ENCODE assay signal across 9 mouse cellular contexts in the genomic region with DNA sequence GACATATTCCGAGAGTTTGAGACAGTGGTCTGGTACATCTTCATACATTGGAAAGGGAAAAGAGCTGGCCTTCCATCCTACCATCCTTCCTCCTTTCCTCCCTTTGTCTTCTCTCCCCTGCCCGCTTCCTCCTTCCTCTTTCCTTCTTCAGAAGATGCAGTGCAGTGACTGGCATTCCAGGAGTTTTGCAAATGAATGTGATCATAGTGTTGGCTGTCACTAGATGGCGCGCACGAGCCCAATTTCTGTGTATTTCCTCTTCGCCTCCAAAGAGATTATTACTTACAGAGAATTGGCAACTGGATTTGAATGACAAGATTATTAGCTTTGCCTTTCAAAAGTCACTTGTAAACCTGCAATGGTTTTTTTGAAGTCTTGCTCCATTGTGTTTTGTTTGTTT. TPM values are rescaled to one million over a fixed set of nuclear protein-coding genes. Genes with fewer than 3 reads are reported as not detected.
DNase-seq lines count a peak whose midpoint lies in the region; ATAC-seq and TF ChIP-seq lines count a peak whose summit lies in the region.
"Had no signal": no experiment of that assay in that cellular context is flagged by ENCODE, and none has a peak within 500 bp of the region (broad histone marks: within the 10 kb centered on the region; RNA-seq: fewer than 3 reads in every experiment).

No protein-coding gene starts in this region.

- H3K27ac ChIP-seq in intestine, postnatal 0 days (ENCODE audit: low read depth, low read length) = no peak overlapping the region
- no peak overlapping the region for H3K27ac ChIP-seq in intestine, embryonic 16.5 days (ENCODE audit: low read length)
- no peak overlapping the region for H3K27ac ChIP-seq in midbrain, embryonic 10.5 days (replicated peaks)
- H3K27ac ChIP-seq: embryonic facial prominence, embryonic 12.5 days had no signal

- H3K4me1 ChIP-seq in intestine, postnatal 0 days (replicated peaks; ENCODE audit: control insufficient read depth, insufficient read depth, low read length) = no peaks in the 10 kb centered on the region
- H3K4me1 ChIP-seq in intestine, embryonic 16.5 days (ENCODE audit: control insufficient read depth, insufficient read depth, low read length) = no peaks in the 10 kb centered on the region
- peaks cover 5% of the 10 kb centered on the region; the same call in 1 of the 2 replicates for H3K4me1 ChIP-seq in midbrain, embryonic 10.5 days
- H3K4me1 ChIP-seq: embryonic facial prominence, embryonic 12.5 days had no signal

- H3K4me3 ChIP-seq in intestine, postnatal 0 days (ENCODE audit: low read depth, low read length) = no peak overlapping the region
- H3K4me3 ChIP-seq in intestine, embryonic 16.5 days (ENCODE audit: low read length) = no peak overlapping the region
- no peak overlapping the region for H3K4me3 ChIP-seq in midbrain, embryonic 10.5 days
- H3K4me3 ChIP-seq: embryonic facial prominence, embryonic 12.5 days had no signal

- 23% methylated on average over 6 of the region's 6 CpGs for WGBS in intestine, postnatal 0 days
- 19% methylated on average over 6 of the region's 6 CpGs for WGBS in intestine, embryonic 16.5 days
- 26% methylated on average over 6 of the region's 6 CpGs for WGBS in midbrain, embryonic 10.5 days

- H3K4me2 ChIP-seq in intestine, postnatal 0 days (replicated peaks; ENCODE audit: low read depth) = no peak overlapping the region
- no peak overlapping the region for H3K4me2 ChIP-seq in intestine, embryonic 16.5 days (ENCODE audit: low read depth, low read length)
- H3K4me2 ChIP-seq: embryonic facial prominence, embryonic 12.5 days had no signal

- peak; percentile 28 for DNase-seq in T-cell, adult 2 months (ENCODE audit: low spot score)
- peak; percentile 56 to 71 for DNase-seq in cerebellum, postnatal 4 days (ENCODE audit: low spot score in 2 of 2)
- peak; percentile 55 to 56 for DNase-seq in gastrocnemius, postnatal 36 days
- peak; percentile 60 to 89 for DNase-seq in layer of hippocampus, postnatal 25 days (ENCODE audit: extremely low spot score in 1 of 2, low spot score in 1 of 2)
- peak; percentile 65 for DNase-seq in midbrain, embryonic 10.5 days (ENCODE audit: low spot score)
- peak; percentile 75 for DNase-seq in splenic B cell, adult 2 months (ENCODE audit: low read depth, low spot score)

- H3K9ac ChIP-seq in intestine, postnatal 0 days (ENCODE audit: low read depth, low read length) = no peak overlapping the region
- H3K9ac ChIP-seq in intestine, embryonic 16.5 days (ENCODE audit: low read depth, low read length) = no peak overlapping the region
- H3K9ac ChIP-seq: embryonic facial prominence, embryonic 12.5 days had no signal

- peak; percentile 86 for TF ChIP-seq CTCF in intestine, postnatal 0 days (IDR thresholded peaks at IDR 0.05; ENCODE audit: low read depth)

- H3K36me3 ChIP-seq in intestine, postnatal 0 days (ENCODE audit: control insufficient read depth, insufficient read depth) = no peaks in the 10 kb centered on the region
- H3K36me3 ChIP-seq in intestine, embryonic 16.5 days (ENCODE audit: control insufficient read depth, insufficient read depth, low read length) = no peaks in the 10 kb centered on the region
- H3K36me3 ChIP-seq in midbrain, embryonic 10.5 days = no peaks in the 10 kb centered on the region
- H3K36me3 ChIP-seq in splenic B cell, adult 2 months (ENCODE audit: control insufficient read depth, insufficient read depth, low read length, poor library complexity, severe bottlenecking) = no peaks in the 10 kb centered on the region
- H3K36me3 ChIP-seq: embryonic facial prominence, embryonic 12.5 days had no signal

- no peaks in the 10 kb centered on the region for H3K9me3 ChIP-seq in intestine, postnatal 0 days (ENCODE audit: control insufficient read depth)
- no peaks in the 10 kb centered on the region for H3K9me3 ChIP-seq in intestine, embryonic 16.5 days (ENCODE audit: control insufficient read depth, low read length)
- H3K9me3 ChIP-seq in midbrain, embryonic 10.5 days (replicated peaks) = no peaks in the 10 kb centered on the region
- H3K9me3 ChIP-seq: embryonic facial prominence, embryonic 12.5 days had no signal

- no peak for ATAC-seq in intestine, postnatal 0 days
- no peak for ATAC-seq in intestine, embryonic 16.5 days

- H3K27me3 ChIP-seq in intestine, postnatal 0 days (replicated peaks; ENCODE audit: control insufficient read depth, insufficient read depth, low read length) = no peaks in the 10 kb centered on the region
- H3K27me3 ChIP-seq in intestine, embryonic 16.5 days (replicated peaks; ENCODE audit: control insufficient read depth, insufficient read depth, low read length) = no peaks in the 10 kb centered on the region
- no peaks in the 10 kb centered on the region for H3K27me3 ChIP-seq in midbrain, embryonic 10.5 days (ENCODE audit: low read depth, poor library complexity, severe bottlenecking)
- no peaks in the 10 kb centered on the region for H3K27me3 ChIP-seq in splenic B cell, adult 2 months (ENCODE audit: control insufficient read depth, insufficient read depth, low read length, poor library complexity, severe bottlenecking)
- H3K27me3 ChIP-seq: embryonic facial prominence, embryonic 12.5 days had no signal

- intact Hi-C loops in gastrocnemius, postnatal 36 days (cut with DNase I) = loop anchor here (5.0 kb wide), 2 partner anchors 46 to 201 kb away; no protein-coding TSS in a partner anchor

RNA-seq across cellular contexts. Expression of a gene that starts 36.0 kb away (rescaled TPM):
- polyA plus RNA-seq in intestine, postnatal 0 days (2015; fragmentation: Nextera tagmentation; extraction: Ambion mirVana) = 0.05 and 0.16 TPM in 2 replicates
- 0.06 and 0.09 TPM in 2 replicates for polyA plus RNA-seq in intestine, embryonic 16.5 days (2015; fragmentation: Nextera tagmentation; extraction: Ambion mirVana)
- total RNA-seq in gastrocnemius, postnatal 36 days (2021) = not detected
- total RNA-seq in layer of hippocampus, postnatal 25 days (2021) = under 1 TPM; 0.12 to 0.17 TPM
- polyA plus RNA-seq in midbrain, embryonic 10.5 days (2016; fragmentation: Nextera tagmentation; extraction: Ambion mirVana) = 0.05 and 0.09 TPM in 2 replicates

RNA-seq across cellular contexts. Expression of a gene that starts 36.1 kb away (rescaled TPM):
- 9.5 and 10.2 TPM in 2 replicates for polyA plus RNA-seq in intestine, postnatal 0 days (2015; fragmentation: Nextera tagmentation; extraction: Ambion mirVana)
- 5.5 and 5.8 TPM in 2 replicates for polyA plus RNA-seq in intestine, embryonic 16.5 days (2015; fragmentation: Nextera tagmentation; extraction: Ambion mirVana)
- under 1 TPM in 1 of 2 experiments, not detected in 1; 0.54 TPM for total RNA-seq in gastrocnemius, postnatal 36 days (2021)
- 1 to 10 TPM; 3.4 to 4.2 TPM for total RNA-seq in layer of hippocampus, postnatal 25 days (2021)
- 2.4 and 3.4 TPM in 2 replicates for polyA plus RNA-seq in midbrain, embryonic 10.5 days (2016; fragmentation: Nextera tagmentation; extraction: Ambion mirVana)

RNA-seq across cellular contexts. Expression of a gene that starts 39.7 kb away (rescaled TPM):
- polyA plus RNA-seq in intestine, postnatal 0 days (2015; fragmentation: Nextera tagmentation; extraction: Ambion mirVana) = 4.0 and 4.5 TPM in 2 replicates
- polyA plus RNA-seq in intestine, embryonic 16.5 days (2015; fragmentation: Nextera tagmentation; extraction: Ambion mirVana) = 12.0 and 12.7 TPM in 2 replicates
- total RNA-seq in gastrocnemius, postnatal 36 days (2021) = 1 to 10 TPM; 4.4 TPM
- total RNA-seq in layer of hippocampus, postnatal 25 days (2021) = 10 to 100 TPM; 15.7 to 18.3 TPM
- polyA plus RNA-seq in midbrain, embryonic 10.5 days (2016; fragmentation: Nextera tagmentation; extraction: Ambion mirVana) = 9.3 and 11.1 TPM in 2 replicates
